Mouse (Mus musculus) cerebellum, postnatal 36 days (tissue): ENCODE results near the gene Mpig6b.

ENCODE experiments used
- DNase-seq, 2 experiments: peaks; one replicate each; pipeline ENCODE4 v3.0.0; 2021 to 2022; ENCODE audit warnings: mixed read lengths in 2 of 2

Gene Mpig6b

DNA sequence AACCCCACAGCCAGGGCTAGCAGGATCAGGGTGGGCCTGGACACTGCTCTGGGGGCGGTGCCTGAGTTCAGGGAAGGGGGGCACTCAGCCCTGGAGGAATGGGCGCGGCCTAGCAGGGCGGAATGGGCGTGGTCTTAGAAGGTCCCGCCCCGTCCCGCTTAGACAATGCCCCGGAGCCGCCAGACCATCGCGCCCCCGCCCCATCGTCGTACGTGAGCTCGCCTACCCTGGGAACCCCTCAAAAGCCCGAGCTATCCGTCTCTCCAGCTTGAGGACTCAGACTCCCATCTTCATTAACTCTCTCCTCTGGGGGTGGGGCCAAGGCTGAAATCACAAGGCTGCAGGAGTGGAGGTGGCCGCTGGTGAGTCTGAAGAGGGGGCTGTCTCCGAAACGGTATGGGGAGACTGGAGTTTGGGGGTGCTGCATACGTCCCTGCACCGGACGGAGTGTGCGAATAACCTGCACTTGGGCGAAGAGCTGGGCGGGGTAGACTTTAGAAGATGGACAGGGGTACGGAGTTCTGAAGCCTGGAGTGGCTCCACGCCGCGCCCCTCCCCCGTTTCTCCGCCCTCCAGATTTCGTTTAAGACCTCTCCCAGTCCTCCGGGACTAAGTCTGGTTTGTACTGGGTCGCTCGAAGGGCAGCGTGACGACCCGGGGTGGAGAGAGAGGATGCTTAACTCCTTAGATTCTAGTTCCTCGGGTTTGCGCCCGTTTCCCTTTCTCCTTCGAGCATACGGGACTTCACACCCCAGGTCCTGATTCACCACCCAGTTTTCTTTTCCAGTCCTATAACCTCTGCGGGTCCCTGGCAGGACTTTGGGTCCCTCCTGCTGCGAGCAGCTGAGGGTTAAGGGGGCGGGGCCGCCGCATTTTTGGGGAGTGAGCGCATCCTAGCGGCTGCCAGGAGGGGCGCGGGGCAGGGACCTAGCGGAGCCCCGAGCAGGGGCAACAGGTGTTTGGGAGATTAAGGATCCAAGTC lies 6.8 kb downstream of the Mpig6b start, which contains the start of gene Ddah2:
Ddah2 (plus strand) TSS at position 125 of the 982 bp plus-strand sequence.
- peak; percentile 79 to 84 for DNase-seq

DNA sequence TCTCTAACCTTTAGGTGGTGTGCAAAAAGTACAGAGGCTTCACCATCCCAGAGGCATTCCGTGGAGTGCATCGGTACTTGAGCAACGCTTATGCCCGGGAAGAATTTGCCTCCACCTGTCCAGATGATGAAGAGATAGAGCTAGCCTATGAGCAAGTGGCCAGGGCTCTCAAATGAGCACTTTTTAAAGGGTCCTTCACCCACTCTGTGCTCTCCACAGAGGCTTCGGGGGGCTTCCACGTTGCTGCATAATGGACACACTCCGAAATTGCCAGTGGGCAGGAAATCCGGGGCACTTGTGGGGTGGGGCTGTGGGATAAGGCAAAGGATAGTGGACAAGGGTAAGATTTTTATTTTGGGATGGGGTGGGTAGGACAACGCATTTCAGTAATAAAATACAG lies 7.7 kb downstream of the Mpig6b start:
- no peak for DNase-seq

- DNase-seq, result no peak
These were observed 8.9 kb downstream of the Mpig6b start for GRCm38 (mm10) chr17:35057090-35057489.

DNA sequence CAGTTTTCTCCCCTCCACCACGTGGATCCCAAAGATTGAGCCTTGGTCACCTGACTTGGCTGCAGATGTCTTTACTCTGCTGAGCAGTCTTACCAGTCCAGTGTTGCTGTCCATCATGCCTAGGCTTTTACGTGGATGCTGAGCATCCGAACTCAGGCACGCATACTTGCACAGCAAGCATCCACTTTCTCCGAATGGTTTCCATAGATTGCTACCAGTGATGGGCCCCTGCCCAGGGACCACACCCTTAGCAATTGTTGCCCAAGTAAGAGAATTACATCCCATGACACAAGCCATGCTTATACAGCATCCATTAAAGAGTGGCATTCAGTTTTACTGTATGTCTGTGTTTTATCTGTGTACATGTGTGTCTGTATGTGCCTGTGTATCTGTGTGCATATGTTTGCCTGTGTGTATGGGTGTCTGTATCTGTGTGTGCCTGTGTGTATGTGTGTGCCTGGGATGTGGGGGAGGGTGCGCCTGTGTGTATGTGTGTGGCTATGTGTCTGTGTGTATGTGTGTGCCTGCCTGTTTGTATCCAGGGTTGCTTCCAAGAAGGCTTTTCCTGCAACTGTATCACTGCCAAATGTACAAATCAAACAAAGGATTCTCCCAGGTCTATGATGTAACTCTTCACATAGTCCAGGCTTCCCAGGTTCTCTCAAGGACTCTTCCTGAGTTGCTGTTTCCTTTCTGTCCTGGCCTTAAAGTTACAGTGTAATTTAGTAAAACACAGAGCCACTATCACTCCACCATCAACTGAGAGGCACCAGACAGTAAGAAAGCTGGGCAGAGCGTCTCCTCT lies 10.1 kb downstream of the Mpig6b start:
- no peak for DNase-seq

- DNase-seq, result peak in 1 of 2 experiments; percentile 14
These were observed 13.6 kb downstream of the Mpig6b start for GRCm38 (mm10) chr17:35052271-35052798.

DNA sequence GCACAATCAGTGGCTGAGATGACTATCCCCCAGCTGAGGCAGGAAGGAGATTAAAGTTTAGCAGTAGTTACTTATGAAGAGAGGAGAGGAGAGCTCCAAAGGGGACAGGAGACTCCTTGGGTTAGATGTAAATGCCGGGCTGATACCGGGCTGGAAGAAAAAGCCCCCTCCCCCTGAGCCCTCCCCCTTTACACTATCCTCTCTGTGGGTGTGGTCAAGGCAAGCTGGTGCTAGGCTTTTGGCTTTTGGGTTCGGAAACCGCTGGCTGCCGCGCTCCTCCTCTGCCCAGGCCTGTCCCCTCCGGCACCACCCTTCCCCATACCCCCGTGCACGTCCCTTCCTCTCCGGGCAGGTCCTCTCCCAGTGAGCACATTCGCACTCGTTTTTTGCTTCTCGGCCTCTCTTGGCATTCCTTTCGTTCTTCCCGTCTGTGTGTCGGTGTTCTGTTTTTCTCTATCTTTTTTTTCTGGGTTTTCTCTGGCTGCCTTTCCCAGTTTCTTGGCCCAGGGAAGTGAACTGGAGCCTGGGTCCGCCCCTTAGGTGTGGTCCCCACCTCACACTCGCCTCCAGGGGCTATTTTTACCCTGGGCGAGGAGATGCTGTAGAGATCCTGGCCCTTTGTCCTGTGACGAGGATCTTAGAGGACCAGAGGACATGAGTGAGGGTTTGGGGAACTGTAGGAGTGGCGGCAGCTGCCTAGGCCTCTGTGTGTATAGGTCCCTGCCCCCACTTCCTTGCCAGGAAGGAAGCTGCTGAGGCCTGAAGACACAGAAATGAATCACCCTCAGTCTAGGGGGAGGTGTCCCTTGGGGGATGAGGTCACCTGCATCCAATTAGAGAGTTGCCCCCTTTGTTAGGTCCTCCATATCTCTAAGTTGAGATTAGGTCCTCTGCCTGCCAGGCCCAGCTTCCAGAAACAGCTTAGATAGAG lies 14.6 kb downstream of the Mpig6b start:
- DNase-seq, result peak; percentile 50 to 51

DNA sequence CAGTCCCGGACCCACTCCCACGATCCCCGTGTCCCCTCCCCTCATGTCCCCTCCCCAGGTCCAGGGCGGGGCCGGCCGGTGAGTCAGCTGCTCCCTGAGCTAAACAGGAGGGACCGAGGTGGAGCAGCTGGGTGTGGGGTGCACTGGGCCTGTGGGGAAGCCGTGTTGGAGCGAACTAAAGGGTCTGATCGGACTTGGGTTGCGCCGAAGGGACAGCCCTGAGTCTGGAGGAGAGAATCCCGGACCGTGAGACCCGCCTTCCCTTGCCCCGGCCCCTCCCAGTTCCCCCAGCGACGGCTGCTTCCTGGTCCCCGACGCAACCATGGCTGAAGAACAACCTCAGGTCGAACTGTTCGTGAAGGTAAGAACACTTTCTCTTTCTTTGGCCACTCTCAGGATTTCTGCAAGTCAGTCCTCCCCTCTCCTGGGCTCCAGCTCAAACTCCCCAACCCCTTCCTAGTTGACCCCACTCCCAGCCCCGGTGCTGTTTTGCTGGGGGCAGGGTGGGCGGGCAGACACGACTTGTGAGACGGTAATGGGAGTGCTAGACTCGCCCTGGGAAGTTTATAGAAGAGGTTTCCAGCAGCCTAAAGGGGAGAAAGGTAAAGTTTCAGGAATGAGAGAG lies 15.7 kb downstream of the Mpig6b start:
- DNase-seq, result peak in 1 of 2 experiments; percentile 46

- DNase-seq, result no peak
These were observed 16.4 kb downstream of the Mpig6b start, which contains the start of gene Clic1 for GRCm38 (mm10) chr17:35049561-35050016. TSS of gene Clic1 (plus strand) at chr17:35049966.

GRCm38 (mm10) chr17:35048932-35049440 lies 17.0 kb downstream of the Mpig6b start:
- no peak for DNase-seq

- DNase-seq, result no peak
These were observed 17.6 kb downstream of the Mpig6b start for GRCm38 (mm10) chr17:35048149-35048931.

DNA sequence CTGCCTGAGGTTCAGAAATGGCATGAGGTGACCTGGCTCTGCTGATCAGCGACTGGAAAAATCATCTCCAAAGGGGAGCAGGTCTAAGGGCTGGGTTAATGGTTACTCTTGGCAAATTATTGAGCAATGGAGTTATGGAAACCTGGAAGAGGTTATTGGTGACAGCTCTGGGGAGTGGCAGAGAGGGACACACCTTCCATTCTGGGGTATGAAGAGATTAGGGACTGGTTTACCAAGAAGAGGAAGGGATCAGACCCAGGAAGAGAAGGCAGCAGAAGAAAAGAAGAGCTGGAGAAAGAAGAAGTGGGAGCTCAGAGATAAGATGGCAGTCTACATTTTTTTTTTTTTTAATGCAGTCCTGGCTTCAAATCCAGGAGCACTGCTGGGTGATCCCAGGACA lies 18.3 kb downstream of the Mpig6b start:
- no peak for DNase-seq

DNA sequence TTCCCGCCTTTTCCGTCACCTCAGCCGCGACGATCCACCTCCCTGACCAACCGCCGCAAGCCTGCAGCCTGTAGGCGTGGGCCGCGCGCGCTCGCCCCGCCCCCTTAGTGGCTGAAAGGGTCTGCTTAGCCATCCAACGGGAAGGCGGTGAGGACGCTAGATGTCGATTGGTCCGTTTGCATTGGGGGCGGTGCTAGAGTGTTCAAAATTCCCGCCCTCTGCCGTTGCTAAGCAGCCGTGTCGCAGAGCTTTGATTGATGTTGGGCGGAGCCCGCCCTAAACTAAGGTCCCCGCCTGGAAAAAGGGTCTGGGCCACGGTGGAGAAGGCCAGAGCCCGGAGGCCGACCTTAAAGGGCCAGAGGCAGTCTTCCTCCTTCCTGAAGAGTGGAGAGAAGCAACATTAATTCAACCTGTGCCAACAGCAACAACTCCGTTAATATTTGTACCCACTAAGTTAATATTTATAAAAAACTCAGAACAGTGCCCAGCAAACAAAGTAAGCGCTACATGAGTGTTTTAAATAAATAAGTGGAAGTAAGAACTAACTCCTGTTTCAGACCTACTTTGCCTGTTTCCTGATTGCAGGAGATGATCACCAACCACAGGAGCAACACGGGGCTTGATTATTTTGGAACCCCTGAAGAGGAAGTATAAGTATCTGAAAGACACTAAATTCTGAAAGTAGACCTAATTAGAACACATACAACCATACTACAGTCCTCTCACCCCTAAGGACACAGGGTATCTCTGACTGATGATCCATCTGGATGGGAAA lies 19.1 kb downstream of the Mpig6b start, which contains the start of gene Msh5:
Msh5 (minus strand) TSS at position 65 of the 775 bp plus-strand sequence.
- DNase-seq, result peak; percentile 95

DNA sequence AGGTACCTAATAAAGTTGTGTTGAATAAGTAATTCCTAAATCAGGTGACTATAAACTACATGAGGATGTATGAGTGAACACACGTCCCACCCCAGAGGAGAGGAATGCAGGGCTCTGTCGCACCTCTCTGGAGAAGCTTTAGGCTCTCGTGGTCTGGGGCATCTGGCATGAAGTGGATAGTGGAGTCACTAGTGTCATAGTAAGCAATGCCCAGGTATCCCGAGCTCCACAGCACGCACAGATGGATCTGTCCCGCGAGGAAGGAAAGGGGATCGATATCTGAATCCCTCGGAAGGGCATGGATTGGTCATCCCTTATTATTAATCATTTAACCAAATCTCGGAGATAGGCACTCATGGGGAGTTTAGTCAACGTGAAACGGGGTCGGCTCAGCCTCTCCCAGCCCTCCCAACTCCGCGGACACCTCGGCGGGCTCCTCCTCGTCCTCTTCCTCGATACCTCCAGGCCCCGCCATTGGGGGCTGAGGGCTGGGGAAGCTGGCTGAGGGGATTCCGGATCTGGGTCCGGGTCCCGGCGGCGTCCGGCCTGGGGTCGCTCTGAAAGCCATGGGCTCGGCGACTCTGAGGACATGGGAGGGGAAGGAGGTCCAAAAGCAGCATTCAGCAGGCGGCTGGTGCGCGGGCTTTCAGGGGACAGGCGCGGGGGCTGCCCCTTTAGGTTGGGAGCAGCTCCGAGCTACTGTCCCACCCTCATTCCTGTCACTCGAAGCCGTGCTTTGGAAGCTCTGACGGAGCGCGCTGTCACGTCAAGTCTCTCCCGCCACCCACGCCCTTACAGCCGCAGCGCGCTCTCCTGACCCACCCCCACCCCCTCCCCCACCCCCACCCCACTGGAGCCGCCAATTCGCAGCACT lies 19.9 kb downstream of the Mpig6b start:
- no peak for DNase-seq

DNA sequence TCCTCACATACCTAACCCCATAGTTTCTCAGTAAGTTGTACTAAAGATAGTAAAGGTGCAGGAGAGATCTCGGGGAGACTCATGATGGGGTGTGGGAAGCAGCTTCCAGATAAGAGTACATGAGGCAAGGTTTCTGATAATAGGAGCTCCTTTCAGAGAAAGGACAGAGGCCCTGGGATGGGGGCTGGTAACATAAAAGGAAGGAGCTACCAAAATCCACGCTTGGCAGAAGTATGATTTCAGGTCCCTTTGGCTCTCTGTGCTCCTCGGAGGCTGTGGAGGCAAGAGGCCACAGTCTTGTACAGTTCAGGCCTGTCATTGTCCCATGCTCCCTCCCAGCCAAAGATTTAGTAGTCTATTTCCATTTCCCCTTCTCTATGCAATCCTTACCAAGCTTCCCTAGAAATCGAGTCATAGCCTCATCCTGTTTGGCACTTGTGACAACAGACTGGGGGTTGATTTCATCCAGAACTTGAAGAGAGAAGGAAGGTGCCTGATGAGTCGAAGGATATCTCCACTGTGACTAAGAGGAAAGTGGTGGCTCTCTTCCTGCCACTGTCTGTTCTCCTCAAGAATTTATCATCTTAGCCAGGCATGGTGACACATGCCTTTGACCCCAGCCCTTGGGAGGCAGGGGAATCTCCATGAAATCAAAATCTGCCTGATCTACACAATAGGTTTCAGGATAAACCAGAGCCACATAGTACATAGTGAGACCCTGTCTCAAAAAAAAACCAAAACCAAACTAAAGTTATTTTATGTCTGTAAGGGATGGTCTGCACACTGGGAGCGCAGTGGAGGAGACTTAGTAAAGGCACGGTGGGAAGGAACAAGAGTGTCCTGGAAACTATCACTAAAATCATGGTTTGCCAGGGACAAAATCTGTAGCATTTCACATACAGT lies 20.8 kb downstream of the Mpig6b start:
- no peak for DNase-seq

DNA sequence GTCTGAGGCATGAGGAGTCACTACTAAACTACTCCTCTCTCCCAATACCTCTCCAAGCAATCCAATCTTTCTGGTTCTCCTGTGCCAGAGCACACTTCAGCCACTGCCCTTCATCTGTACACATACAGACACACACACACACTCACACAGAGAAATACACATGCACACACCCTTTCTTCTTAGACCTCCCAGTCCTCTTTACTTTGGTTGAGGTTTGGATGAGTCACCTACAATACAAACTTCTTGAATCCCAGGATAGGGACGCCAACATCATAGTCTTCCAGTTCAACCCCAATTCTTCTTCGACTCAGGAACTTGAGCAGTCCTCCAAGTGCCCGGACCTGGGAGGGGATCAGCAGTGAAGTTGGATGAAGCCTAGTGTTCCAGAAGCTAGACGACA lies 22.2 kb downstream of the Mpig6b start:
- no peak for DNase-seq

- no peak for DNase-seq
These were observed 26.7 kb downstream of the Mpig6b start for GRCm38 (mm10) chr17:35039121-35039873.
